Mouse (Mus musculus): ENCODE measurements around the gene Bola1.
"Not testable (repeated sequence)": the region's sequence is repeated elsewhere in the genome, so short reads cannot be mapped to it uniquely, and the experiment has no call there.

Gene Bola1

DNA sequence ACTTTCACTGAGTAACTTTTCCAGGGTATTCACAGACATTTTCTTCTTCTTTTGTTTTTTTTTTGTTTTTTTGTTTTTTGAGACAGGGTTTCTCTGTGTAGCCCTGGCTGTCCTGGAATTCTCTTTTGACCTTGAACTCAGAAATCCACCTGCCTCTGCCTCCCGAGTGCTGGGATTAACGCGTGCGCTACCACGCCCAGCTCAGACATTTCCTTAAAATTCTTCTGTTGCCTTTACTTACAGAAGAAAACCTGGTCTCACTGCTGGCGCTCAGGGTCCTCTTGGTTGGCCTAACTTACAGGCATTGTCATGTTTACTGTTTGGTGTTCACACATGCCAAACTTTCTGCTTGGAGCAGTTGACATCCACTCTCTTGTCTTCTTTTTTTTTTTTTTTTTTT lies 44.3 kb downstream of the Bola1 start:
- no peak for DNase-seq

GRCm38 (mm10) chr3:96174042-96174441 lies 45.5 kb downstream of the Bola1 start:
- not testable (repeated sequence) for DNase-seq

DNA sequence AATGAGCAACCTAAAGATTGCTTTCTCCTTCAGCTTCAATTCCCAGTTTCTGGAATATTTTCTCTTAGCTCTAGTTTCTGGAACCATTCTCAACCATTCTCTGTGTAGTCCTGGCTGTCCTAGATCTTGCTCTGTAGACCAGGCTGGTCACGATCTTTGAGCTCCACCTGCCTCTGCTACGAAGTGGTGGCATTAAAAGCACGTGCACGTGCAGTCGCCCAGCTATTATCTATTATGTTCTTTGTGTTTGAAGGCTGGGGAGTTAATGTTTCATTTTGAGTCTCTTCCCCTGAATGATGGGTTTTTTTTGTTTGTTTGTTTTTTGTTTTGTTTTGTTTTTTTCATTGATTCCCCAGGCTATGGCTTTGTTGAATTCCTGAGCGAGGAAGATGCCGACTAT lies 46.3 kb downstream of the Bola1 start:
- DNase-seq, result no peak

- DNase-seq, result peak; percentile 89
Observed at GRCm38 (mm10) chr3:96172197-96173178, 47.0 kb downstream of the Bola1 start, which contains the start of gene Sf3b4. Gene Sf3b4, plus strand, starts transcription at chr3:96172332.

GRCm38 (mm10) chr3:96171583-96172196 lies 47.8 kb downstream of the Bola1 start:
- DNase-seq, result no peak

DNA sequence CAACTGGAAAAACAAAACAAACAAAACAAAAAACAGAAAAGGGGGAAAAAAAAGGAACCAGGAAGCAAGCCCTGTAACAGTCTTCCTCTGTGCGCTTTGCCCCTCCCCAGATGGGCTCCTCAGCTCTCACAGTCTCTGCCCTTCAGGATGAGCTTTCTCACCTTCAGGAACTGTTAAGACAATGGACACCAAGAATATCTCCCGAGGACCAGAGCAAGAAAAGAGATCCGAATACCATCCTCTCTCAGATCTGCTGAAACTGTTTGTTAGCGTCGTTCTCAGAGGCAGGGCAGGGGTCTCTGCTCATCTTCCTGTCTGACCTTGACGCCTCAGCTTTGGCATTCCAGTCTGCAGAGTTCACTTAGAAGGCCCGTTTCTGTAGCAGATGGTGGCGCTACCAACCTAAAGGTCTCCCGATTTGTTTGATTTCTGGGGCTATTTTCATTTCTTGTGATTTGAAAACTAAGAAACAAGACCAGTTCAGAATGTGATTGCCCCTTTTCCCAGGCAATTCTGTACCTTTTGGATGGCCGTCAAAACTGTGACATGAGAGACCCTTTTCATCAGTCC lies 48.4 kb downstream of the Bola1 start:
- DNase-seq, result no peak

GRCm38 (mm10) chr3:96170276-96170675 lies 49.2 kb downstream of the Bola1 start:
- no peak for DNase-seq

DNA sequence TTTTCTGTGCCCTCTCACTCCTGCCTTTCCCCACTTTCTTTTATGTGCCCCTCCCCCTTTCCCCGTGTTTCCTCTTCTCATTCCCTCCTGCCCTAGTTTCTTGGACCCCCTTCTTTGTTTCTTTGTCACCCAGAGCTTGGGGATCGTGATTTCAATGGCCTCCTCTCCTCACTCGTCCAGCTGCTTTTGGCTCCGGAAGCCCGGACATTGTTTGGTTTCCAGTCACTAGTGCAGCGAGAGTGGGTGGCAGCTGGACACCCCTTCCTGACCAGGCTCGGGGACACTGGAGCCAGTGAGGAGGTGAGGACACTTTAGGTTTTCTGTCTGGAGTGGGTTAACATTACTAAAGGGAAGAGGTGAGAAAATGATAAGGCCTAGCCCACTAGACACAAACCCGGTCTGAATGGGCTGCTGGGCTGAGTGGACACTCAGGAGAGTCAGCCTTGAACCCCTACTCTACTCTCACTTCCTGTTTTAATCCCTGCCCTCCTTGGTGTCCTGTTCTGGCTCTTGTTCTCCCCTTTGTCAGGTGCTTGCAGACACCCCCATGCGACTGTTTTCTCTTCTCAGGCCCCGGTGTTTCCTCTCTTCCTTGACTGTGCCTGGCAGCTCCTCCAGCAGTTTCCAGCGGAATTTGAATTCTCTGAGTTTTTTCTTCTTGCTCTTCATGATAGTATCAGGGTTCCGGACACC lies 50.9 kb downstream of the Bola1 start:
- no peak for DNase-seq

- no peak for DNase-seq
Observed at GRCm38 (mm10) chr3:96163040-96163439, 56.5 kb downstream of the Bola1 start.

GRCm38 (mm10) chr3:96161869-96162840 lies 57.4 kb downstream of the Bola1 start, which contains the start of gene Mtmr11:
Gene Mtmr11, plus strand, starts transcription at chr3:96162004.
- peak; percentile 60 for DNase-seq

- DNase-seq, result peak; percentile 86
Observed at GRCm38 (mm10) chr3:96160803-96161516, 58.5 kb downstream of the Bola1 start.

GRCm38 (mm10) chr3:96160222-96160802 lies 59.2 kb downstream of the Bola1 start:
- DNase-seq, result peak; percentile 63

- DNase-seq, result peak; percentile 32
Observed at GRCm38 (mm10) chr3:96159820-96160219, 59.7 kb downstream of the Bola1 start.

DNA sequence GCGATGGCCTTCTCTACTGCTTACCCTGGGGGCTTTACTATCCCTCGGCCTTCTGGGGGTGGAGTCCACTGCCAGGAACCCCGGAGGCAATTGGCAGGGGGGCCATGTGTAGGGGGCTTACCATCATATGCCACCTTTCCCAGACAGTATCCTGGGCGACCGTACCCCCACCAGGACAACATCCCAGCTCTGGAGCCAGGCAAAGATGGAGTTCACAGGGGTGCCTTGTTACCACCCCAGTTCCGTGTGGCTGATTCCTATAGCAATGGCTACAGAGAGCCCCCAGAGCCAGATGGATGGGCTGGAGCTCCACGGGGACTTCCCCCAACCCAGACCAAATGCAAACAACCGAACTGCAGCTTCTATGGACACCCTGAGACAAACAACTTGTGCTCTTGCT lies 64.0 kb downstream of the Bola1 start:
- no peak for DNase-seq

GRCm38 (mm10) chr3:96152611-96153010 lies 66.9 kb downstream of the Bola1 start:
- no peak for DNase-seq

- DNase-seq, result no peak
Observed at GRCm38 (mm10) chr3:96151836-96152235, 67.7 kb downstream of the Bola1 start.

GRCm38 (mm10) chr3:96147950-96148349 lies 71.6 kb downstream of the Bola1 start:
- no peak for DNase-seq

Data from kidney, adult 18-20 months (tissue).